In the genomic region with DNA sequence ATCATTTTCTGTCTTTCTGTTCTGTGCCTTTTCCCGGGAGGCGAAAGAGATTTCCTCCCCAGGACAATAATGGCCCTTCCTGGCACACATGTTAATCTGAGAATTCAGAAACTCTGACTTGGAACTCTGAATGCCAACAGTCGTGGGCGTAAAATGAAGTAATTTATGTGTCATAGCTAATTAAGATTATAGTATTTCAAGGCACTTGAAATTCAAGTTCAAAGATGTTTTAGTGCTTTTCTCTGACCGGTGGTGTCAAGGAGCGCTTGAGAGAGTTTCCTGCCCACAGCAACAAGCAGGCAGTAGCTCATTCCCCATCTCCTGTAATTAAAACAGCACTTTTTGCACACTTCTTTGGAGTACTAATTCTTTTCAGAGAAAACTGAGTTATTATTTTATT, we compare ENCODE assay signal across 17 mouse cellular contexts.
"Had no signal": no experiment of that assay in that cellular context is flagged by ENCODE, and none has a peak within 500 bp of the region (broad histone marks: within the 10 kb centered on the region; RNA-seq: fewer than 3 reads in every experiment).

No protein-coding gene starts in this region.

- H3K27me3 ChIP-seq: lung, embryonic 15.5 days; megakaryocyte, embryonic 14.5 days; midbrain, embryonic 13.5 days; midbrain, embryonic 15.5 days; neural tube, embryonic 12.5 days had no signal

- H3K9me3 ChIP-seq: lung, embryonic 15.5 days; megakaryocyte, embryonic 14.5 days; midbrain, embryonic 13.5 days; midbrain, embryonic 15.5 days; neural tube, embryonic 12.5 days; stomach, embryonic 15.5 days had no signal

- H3K4me3 ChIP-seq: lung, embryonic 15.5 days; megakaryocyte, embryonic 14.5 days; midbrain, embryonic 13.5 days; midbrain, embryonic 15.5 days; neural tube, embryonic 12.5 days; stomach, embryonic 15.5 days had no signal

- DNase-seq: lung, adult 2 months; lung, postnatal 14 days; lung, postnatal 36 days; right cerebral cortex, postnatal 14 days; thymus, adult 2 months; thymus, postnatal 25 days; thymus, postnatal 4 days had no signal

- ATAC-seq: lung, postnatal 0 days; midbrain, embryonic 15.5 days had no signal

- H3K9ac ChIP-seq: lung, embryonic 15.5 days; midbrain, embryonic 13.5 days; midbrain, embryonic 15.5 days; neural tube, embryonic 12.5 days; stomach, embryonic 15.5 days had no signal

- H3K27ac ChIP-seq: lung, embryonic 15.5 days; macrophage; midbrain, embryonic 13.5 days; midbrain, embryonic 15.5 days; neural tube, embryonic 12.5 days; stomach, embryonic 15.5 days; stomach, postnatal 0 days had no signal

- H3K4me2 ChIP-seq: lung, embryonic 15.5 days; midbrain, embryonic 11.5 days; midbrain, embryonic 13.5 days; midbrain, embryonic 15.5 days; neural tube, embryonic 12.5 days; stomach, embryonic 15.5 days had no signal

- H3K36me3 ChIP-seq: lung, embryonic 15.5 days; midbrain, embryonic 13.5 days; midbrain, embryonic 15.5 days; neural tube, embryonic 12.5 days; stomach, embryonic 15.5 days had no signal

- H3K4me1 ChIP-seq: lung, embryonic 15.5 days; megakaryocyte, embryonic 14.5 days; midbrain, embryonic 13.5 days; midbrain, embryonic 15.5 days; neural tube, embryonic 12.5 days; stomach, embryonic 15.5 days had no signal
